Mouse (Mus musculus) frontal cortex, postnatal 36 days (tissue): Measurements from ENCODE around the gene Ildr2.
A peak's percentile ranks its signal among the peaks of the same experiment; 100 is the strongest.

Experiments
- DNase-seq, 2 experiments: peaks; one replicate each; pipeline ENCODE4 v3.0.0; 2022; ENCODE audit warnings: low spot score in 2 of 2

Ildr2 gene

DNA sequence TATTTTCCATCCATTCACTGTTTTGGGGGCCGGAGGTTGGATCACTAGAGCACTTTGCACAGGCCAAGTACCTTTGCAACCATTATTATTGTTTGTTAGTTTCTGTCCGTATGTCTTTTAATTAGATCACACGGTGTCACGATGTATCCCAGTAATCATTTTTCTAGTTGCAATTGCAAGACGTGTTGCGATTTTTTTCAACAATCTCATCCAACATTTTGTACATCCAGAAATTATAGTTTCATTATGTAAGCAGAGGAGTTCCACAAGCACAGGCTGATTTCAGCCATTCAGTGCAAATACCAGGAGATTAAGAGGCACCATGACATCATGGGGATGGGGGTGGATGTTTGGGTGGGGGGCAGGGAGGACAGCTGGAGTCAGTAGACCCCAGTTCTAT, 29.5 kb downstream of the Ildr2 start:
- DNase-seq, result no peak

DNA sequence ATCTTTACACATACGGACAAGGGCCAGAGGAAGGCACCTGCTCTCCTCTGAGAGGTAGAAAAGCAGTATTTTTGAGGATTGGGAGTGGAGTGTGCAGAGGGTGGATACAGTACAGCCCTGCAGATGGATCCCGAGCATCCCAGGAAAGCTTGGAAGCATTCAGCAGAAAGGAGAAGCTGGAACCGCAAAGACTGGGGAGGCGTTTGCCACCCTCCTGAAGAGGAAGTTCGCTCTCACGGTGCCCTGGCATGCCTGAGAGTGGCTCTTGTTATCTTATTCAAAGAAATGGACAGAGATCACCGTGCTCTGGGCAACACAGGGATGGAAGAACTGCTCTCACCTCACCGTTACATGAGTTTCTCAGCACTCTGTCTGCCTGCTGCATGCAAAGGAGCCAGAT, 30.5 kb downstream of the Ildr2 start:
- peak in 1 of 2 experiments; percentile 33 for DNase-seq

DNA sequence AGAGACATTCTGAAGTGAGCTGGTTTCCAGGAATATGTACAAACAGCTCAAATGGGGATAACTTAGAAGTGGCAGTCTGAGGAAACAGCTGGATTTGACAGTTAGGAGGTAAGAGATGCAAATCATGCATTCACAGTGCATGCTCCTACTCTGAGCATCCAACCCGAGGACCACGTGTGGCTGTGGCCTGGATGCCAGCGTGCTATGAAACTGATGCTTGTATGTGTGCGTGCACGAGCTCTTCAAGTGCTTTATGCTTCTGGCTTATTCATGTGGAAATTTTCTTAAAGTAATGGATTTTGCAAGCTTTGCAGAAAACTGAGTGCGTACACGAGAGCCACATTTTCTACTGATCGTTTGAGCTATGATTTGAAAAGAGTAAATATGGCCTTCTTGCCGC, 32.3 kb downstream of the Ildr2 start:
- DNase-seq, result no peak

DNA sequence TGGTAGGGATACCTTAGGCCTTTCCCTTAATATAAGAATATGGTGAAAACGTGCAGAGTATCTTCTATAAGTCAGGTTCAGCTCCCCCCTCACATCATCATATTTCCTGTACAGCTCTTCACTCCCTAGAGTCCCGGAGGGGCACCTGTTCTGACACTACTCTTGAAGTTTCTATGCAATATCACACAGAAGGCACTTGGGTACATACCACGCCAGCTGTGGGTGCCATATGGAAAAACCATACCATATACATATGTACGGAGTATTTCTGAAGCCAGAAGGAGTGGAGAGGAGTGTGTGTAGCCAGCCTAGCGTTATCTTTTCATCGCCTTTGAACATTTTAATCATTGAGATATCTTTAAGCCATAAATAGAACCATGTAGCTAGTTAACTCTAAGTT, 36.6 kb downstream of the Ildr2 start:
- DNase-seq, result no peak

DNA sequence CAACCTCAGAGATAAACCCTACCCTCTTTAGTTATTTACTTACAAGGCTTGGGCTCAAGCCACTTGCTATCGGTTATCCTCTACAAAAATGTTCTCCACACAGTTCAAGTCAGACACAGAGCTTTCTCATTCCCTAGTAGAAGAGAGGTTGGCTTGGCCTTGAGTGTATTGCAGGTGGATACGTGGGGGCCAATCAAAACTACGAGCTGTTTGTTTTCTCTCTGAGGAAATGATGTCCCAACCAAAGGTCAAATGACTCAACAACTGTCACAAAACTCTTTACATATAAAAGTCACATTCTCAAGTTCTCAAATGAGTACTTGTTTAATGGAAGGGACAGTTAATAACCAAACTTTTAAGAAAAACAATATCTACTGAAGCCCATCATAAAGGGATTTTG, 39.1 kb downstream of the Ildr2 start:
- DNase-seq, result no peak

DNA sequence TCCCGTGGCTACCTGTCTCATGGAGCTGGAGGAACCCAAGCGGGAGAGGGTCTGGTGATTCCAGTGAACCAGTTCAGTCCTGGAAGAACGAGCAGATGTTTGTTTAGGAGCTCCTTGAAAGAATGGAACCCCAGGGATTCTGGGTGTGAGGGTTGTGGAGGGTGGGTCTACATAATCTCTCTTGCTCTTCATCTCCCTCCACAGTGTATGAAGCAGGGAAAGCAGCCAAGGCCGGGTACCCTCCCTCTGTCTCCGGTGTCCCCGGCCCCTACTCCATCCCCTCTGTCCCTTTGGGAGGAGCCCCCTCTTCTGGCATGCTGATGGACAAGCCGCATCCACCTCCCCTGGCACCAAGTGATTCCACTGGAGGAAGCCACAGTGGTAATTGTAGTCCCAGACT, 41.6 kb downstream of the Ildr2 start:
- no peak for DNase-seq

DNA sequence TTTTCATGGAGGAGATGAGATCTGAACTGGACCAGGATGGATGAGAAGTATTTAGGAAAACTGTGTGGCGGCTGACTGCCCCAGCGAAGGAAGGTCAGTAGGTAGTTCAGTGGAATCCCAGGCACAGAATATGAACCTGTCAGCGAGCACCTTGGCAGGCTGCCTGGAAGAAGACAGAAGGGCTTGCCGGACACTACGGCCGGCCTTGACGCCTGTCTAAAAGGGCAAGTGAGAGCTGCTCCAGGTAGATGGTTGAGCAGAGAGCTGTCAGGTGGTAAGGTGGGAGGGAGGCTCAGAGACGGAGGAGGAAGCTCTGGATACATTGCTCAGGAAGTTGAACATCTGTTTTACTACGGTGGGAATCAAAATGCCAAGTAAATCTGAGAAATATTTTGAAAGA, 42.4 kb downstream of the Ildr2 start:
- no peak for DNase-seq

DNA sequence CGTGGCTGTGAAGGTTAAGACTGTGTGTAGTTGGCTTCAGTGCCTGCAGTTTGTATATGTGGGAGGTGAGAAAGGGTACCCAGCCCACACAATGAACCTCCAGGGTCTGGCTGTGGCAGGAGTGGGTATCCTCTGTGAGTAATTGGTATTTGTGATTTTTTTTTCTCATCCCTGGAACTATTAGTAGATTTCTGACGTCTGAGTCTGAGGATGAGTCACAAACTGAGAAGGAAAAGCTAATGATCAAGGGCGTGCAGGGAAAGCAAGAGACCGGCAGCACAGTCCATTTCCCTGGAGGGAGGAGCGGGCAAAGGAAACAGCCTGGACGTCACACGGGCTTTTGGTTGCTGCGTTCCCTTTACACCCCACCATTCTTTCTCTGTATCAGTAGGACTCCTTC, 43.0 kb downstream of the Ildr2 start:
- DNase-seq, result no peak

DNA sequence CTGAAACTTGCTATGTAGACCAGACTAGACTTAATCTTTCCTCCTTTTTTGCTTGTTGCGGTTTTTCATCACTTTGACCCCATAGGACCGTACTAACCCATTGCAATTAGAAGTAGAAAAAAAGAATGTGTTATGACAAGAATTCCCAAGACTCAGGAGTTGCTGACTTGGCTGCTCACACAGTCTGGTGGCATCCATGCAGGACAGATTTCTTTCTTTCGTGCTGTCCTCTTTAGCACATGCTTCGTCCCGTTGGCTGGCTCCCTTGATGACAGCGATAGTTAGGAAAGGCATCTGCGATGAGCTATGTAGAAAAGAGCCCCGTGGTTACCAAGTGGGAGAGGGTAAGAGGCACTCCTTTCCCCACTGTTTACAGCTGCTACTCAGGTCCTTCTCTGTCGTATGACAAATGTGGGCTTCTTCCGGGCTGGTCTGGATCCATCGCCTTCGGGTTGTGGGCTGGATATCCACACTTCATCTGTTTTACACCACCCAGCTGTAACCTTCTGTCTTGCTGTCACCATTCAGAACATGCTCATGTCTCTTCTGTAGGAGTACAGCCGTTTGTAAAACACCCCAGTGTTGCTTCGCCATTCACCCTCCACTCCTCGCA, 43.7 kb downstream of the Ildr2 start:
- no peak for DNase-seq

DNA sequence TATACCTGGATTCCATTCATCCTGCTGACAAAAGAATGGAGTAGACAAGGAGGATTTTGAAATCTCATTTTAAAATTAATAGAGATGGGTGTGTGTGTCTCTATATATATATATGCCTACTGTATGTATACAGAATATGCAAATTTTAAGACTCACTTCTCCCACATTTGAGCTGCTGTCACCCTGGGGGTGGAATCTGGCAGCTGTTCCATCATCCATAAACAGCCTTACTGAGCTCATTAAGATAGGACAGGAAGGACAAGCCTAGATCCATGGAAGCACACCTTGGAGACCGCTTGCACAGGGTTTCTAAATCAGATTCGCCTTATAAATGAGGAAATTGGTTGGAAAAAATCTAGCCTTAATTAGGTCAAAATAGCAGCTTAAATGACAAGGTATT, 44.9 kb downstream of the Ildr2 start:
- peak in 1 of 2 experiments; percentile 74 for DNase-seq

DNA sequence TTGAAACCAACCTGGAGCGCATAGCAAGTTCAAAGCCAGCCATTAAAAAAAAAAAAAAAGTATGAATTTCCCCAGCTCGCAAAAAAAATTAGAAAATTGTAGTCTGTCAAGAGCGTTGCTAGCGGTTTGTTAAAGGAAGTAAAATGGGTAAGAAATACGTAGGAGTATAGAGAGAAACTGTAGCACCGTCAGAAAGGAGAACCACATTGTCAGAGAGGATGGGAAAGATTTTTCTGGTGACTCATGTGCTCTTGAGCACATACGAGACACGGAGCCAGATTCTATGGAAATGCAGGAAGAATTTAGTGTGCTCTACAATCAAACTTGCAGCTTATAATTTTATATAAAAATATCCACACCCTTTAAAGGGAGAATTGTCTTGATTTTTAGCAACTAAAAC, 45.9 kb downstream of the Ildr2 start:
- DNase-seq, result no peak

DNA sequence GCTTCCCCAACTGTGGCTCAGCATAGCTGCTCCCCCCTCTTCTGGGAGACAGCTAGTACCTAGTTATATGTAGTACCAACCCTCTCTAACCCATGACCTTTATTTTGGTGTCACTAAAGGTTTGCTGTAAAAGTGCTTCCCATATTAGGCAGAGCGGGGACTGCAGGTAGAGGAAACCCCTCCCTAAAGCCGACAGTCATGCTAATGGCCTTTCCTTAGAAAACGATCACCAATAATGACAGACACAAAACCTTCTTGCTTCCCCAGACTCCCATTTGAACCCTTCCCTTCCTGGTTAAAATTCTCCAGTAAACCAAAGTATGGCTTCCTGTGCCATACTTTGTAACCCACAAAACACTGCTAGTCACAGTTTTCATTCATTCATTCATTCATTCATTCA, 46.6 kb downstream of the Ildr2 start:
- DNase-seq, result no peak

DNA sequence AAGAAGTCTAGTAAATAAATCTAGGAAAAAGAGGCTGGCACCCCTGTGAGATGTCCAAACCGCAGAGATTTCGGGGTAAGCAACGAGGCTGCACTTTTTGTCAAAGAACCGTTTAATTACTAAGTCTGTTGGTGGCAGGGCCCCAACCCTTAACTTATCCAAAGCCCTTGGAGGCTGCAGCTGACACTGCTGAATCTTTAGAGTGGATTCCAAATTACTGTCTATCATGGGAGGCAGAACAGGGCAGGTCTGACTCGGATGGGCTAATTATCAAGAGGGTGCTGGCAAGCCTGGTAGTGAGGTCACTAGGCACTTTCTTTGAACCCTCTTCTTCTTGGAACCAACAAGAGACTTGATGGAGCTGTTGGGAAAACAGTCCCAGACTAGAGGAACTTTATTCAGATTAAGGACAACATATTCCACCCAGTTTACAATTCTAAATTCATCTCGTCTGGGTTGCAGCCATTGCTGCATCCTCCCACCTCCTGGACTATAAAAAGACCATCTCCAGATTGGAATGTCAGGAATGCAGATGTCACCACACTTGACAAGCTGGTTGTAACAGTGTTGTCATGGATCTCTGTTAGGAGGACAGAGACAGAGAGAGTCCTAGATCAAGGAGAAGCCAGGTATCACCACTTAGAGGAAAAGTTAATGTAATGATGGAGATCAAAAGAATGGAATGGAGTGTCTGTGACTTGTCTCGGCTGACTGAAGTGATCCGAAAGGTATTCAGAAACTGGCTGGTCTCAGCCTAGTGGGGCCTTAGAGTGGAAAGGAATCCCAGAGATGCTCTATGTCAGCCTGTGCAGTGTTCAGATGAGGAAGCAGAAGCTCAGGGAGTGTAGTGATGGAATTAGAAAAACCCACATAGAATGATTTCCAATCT, 50.7 kb downstream of the Ildr2 start:
- peak in 1 of 2 experiments; percentile 86 for DNase-seq

DNA sequence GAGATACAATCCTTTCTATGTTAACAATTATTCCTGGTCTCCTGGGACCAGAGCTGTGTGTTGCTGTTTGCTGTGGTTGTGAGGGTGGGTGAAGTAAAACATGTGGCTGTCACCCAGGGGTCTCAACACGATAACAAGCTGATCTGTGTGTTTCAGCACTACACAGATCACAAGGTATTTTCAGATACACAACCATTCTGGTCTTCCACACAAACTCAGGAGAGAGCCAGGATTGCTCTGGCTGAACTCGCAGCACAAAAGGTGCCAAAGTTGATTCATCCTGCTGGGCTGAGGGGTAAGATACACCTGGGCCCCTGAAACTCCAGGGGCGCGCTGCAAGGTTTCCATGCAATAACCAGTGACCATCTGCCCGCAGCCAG, 54.5 kb downstream of the Ildr2 start:
- DNase-seq, result no peak

DNA sequence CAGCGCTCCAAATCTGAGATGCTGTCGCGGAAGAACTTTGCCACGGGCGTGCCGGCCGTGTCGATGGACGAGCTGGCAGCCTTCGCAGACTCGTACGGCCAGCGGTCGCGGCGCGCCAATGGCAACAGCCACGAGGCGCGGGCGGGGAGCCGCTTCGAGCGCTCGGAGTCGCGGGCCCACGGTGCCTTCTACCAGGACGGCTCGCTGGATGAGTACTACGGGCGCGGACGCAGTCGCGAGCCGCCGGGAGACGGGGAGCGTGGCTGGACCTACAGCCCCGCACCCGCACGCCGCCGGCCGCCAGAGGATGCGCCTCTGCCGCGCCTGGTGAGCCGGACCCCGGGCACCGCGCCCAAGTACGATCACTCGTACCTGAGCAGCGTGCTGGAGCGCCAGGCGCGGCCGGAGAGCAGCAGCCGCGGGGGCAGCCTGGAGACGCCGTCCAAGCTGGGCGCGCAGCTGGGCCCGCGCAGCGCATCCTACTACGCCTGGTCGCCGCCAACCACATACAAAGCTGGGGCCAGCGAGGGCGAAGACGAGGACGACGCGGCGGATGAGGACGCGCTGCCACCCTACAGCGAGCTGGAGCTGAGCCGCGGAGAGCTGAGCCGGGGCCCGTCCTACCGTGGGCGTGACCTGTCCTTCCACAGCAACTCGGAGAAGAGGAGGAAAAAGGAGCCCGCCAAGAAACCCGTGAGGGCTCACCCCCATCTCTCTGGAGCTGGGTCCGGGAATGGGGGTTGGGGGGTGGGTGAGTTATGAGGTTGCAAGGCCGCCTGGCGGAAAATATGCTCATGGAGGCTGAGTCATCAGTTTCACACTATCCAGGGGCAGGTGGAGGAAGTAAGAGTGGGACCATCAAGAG, 55.1 kb downstream of the Ildr2 start:
- DNase-seq, result no peak

DNA sequence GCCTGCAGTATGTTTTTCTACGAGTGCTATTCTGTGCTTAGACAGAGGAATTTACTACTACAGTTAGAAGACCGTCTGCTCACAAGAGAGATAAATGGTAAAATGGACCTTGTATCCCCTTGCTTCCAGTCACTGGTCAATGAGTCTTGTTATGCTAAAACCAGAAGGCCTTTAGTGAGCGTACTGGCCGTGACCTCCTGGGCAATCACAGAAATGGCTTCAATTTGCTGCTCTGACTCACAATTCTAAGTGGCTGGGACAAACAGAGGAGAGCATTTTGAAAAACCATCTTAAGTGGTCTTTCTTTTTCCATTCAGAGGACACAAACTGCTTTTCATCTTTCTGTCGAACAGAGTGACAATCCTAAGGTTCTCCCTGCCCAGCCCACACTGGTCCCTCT, 57.2 kb downstream of the Ildr2 start:
- DNase-seq, result no peak

DNA sequence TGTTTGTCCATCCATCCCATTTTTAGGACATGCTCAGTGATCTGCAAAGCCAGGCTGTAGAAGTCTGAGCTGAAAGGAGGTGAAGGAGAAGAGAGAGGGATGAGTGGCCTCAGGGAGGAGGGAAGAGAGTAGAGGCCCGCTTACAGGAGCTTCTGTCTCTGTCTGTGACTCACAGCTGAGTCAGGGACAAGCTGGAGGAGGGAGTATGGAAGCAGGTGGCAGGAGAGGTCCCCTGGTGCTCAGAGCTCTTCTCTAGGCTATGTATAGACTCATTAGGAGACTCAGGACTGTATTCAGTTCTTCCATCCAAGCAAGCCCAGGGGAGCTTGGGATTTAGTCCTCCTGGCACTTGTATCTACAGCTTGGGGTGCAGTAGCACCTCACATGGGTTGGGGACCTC, 59.7 kb downstream of the Ildr2 start:
- peak in 1 of 2 experiments; percentile 54 for DNase-seq

DNA sequence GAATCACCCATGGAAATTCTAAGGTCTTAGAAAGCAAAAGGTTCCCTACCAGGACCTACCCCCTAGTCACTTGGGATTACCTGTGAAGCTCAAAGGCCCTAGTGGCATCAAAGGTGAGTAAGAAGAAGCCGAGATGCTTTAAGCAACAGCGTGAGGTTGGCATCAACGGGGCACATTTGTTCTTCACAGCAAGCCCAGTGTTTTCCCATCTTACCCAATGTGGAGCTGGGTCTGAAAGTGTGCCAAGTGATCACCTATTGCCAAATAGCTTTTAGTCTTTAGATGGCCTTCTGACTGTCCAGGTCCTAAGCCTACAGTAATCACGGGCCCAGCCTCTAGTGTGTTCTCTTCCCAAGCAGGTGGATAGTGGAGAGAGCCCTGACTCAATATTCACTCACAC, 61.8 kb downstream of the Ildr2 start:
- DNase-seq, result no peak

DNA sequence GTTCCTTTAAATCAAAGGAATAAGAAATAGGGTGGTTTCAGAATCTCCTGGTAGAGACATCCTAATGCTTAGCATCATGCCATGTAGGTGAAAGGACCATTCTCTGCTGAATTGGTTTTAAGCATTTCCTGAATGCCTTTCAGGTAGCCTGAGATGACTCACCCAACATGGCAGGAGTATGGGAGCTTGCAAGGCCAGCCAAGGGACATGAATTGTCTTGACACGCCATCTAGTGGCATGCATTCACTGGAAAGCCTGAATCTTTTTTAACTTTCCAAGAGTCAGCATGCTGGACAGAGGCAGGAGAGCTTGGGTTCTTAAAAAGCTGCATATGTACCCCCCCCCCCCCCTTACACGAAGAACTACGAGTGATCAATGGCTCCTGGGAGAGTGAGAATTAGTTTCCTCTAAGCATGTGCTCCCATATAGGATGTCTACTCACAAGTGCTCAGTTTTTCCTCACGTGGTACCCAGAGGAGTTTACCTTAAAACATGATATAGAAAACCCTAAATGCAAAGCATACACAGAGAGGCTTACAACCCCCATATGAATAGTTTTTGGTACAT, 65.3 kb downstream of the Ildr2 start:
- peak; percentile 62 to 85 for DNase-seq

DNA sequence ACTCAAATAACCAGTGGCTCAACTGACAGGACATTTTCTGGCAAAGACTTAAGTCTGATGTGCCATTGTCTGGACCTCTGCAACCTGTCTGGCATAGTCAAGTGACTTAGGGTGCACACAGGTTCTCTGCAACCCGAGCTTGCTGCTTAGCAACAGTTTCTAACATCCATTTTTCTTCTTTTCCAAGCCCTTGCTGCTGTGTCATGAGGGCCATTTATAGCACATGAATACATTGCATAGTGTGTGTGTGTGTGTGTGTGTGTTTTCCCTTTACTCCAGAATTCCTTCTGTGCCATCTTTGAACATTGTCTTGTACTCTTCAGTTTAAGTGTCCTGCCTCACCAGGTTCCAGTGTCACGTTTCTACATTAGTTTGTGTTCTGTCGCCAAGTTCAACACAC, 72.5 kb downstream of the Ildr2 start:
- no peak for DNase-seq

DNA sequence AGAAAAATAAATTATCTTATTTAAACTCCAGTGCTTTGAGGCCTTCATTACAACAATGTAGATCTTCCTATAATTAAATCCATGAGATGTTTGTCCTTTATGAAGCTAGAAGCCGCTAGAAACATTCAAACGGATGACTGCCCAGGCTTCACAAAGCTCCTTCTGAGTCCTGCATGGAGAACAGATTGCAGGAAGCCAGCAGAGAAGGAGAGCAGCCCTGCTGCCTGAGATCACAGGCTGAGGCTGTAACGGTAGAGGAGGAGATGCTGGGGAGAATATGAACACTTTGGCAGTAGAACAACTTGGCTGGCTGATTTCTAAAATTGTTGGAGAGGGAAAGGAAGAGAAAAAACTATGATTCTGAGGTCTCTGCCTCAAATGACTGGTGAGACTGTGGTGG, 76.8 kb downstream of the Ildr2 start:
- DNase-seq, result peak in 1 of 2 experiments; percentile 61

DNA sequence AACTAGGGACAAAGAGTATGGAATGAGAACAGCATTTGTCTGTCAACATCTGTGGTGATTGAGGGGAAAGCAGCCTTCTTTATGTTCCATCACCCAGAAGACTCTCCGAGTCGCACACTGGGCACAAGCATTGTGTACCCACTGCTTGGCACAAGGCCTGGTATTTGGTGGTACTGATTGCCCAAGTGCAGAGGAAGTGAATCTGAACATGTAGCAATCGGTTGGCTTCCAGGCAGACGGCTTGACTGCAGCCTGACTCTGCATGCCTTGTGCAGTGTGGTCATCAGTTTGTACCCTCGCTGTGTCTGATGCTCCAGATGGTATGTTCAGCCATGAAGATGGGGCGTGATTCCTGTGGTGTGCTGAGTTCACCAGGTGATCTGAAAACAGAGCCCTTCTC, 85.2 kb downstream of the Ildr2 start:
- DNase-seq, result no peak
